Mouse (Mus musculus) myocyte (in vitro differentiated cells): ENCODE results near the gene Asb16.

ENCODE experiments used
- E2F4 ChIP-seq: IDR thresholded peaks from one replicate; pipeline ENCODE4 v1.6.1; 2011; ENCODE audit warnings: mild to moderate bottlenecking, control low read depth, moderate library complexity; ENCODE audit not compliant: insufficient read depth
- MAX ChIP-seq: IDR thresholded peaks from one replicate; pipeline ENCODE4 v1.6.1; 2011; ENCODE audit warnings: low read depth, mild to moderate bottlenecking, control low read depth
- MYOD1 ChIP-seq, 3 experiments: IDR thresholded peaks; one replicate each; pipeline ENCODE4 v1.6.1; 2011; ENCODE audit warnings: control low read depth in 2 of 3, low read depth in 2 of 3, mild to moderate bottlenecking in 2 of 3, moderate library complexity in 1 of 3; ENCODE audit not compliant: insufficient read length in 2 of 3, control insufficient read depth in 1 of 3
- MYOG ChIP-seq, 3 experiments: IDR thresholded peaks; one replicate each; pipeline ENCODE4 v1.6.1; 2011; ENCODE audit warnings: control low read depth in 2 of 3, low read depth in 2 of 3, mild to moderate bottlenecking in 2 of 3; ENCODE audit not compliant: insufficient read length in 2 of 3, control insufficient read depth in 1 of 3, insufficient read depth in 1 of 3
- POLR2A ChIP-seq: IDR thresholded peaks from one replicate; pipeline ENCODE4 v1.6.1; 2011; ENCODE audit warnings: low read depth, mild to moderate bottlenecking, control low read depth, moderate library complexity; ENCODE audit not compliant: insufficient read length
- POLR2AphosphoS2 ChIP-seq: IDR thresholded peaks from one replicate; pipeline ENCODE4 v1.6.1; 2011; ENCODE audit warnings: low read depth, control low read depth; ENCODE audit not compliant: insufficient read length
- REST ChIP-seq: IDR thresholded peaks from one replicate; pipeline ENCODE4 v1.6.1; 2011; ENCODE audit warnings: mild to moderate bottlenecking, control low read depth, moderate library complexity; ENCODE audit not compliant: insufficient read depth, insufficient read length
- SRF ChIP-seq: IDR thresholded peaks from one replicate; pipeline ENCODE4 v1.6.1; 2011; ENCODE audit warnings: low read depth; ENCODE audit not compliant: control insufficient read depth, insufficient read length
- TCF12 ChIP-seq: IDR thresholded peaks from one replicate; pipeline ENCODE4 v1.6.1; 2011; ENCODE audit warnings: mild to moderate bottlenecking, control low read depth; ENCODE audit not compliant: poor library complexity, insufficient read depth, severe bottlenecking
- TCF3 ChIP-seq: IDR thresholded peaks from one replicate; pipeline ENCODE4 v1.6.1; 2011; ENCODE audit warnings: low read depth, control low read depth; ENCODE audit not compliant: insufficient read length
- USF1 ChIP-seq: IDR thresholded peaks from one replicate; pipeline ENCODE4 v1.6.1; 2011; ENCODE audit warnings: low read depth, mild to moderate bottlenecking, control low read depth, moderate library complexity

- TF ChIP-seq E2F4 = no peak
- peak; percentile 55 for TF ChIP-seq POLR2A
- no peak for TF ChIP-seq MAX
- no peak for TF ChIP-seq USF1
- TF ChIP-seq REST = no peak
- TF ChIP-seq MYOG (IDR thresholded peaks at IDR 0.05; ENCODE audit: control insufficient read depth in 1 of 3, insufficient read depth in 1 of 3, insufficient read length in 2 of 3, low read depth in 2 of 3) = no peak
- no peak for TF ChIP-seq TCF3
- no peak for TF ChIP-seq MYOD1 (IDR thresholded peaks at IDR 0.05; ENCODE audit: control insufficient read depth in 1 of 3, insufficient read length in 2 of 3, low read depth in 2 of 3)
- TF ChIP-seq POLR2AphosphoS2 = peak; percentile 81
- TF ChIP-seq TCF12 = no peak
- no peak for TF ChIP-seq SRF
Measured at GRCm38 (mm10) chr11:102320686-102321005, 52.1 kb downstream of the Asb16 start.
